Mouse (Mus musculus) thymus, postnatal 25 days (tissue): ENCODE measurements at regions not wholly inside any gene's neighbourhood (a gene's known extent, or its start where the extent isn't known, plus 50 kb on each side); places are given as distances from the start of the nearest gene placed in this dataset.
"Not testable (repeated sequence)": the region's sequence is repeated elsewhere in the genome, so short reads cannot be mapped to it uniquely, and the experiment has no call there.

Source experiments
- DNase-seq: peaks from one replicate; pipeline ENCODE4 v3.0.0; 2022

DNA sequence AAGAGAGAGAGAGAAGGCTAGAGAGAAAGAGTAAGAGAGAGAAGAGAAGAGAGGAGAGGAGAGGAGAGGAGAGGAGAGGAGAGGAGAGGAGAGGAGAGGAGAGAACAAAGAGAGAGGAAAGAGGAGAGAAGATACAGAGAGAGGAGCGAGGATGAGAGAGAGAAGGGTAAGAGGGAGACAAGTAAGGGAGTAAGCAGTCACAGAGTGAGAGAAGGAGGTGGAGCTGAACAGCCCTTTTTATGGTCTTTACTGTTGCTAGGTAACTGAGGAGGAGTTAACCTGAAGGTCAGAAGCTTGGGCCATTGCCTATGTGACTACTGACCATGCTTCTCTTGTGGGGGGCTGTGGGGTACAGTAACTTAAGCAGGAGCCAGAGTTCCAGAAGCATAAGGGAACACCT, 430.2 kb downstream of the 1190002N15Rik start:
- not testable (repeated sequence) for DNase-seq

DNA sequence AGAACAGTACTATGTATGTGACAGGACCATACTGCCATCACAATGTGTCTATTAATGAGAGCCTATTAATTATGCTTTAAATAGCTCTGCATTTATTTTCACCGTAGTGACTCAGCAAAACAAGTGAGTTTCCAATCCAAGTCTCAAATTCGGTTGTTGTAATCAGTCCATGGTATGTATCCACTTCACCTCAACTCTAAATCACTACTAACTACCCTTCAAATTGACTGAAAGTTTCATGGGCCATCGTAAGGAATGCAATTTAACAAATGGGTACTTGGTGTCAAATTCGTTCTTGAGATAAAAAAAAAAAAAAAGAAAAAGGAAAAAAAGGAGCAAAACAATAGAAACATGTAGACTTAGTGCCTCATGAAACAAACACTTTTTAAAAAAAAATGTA, 433.2 kb downstream of the 1190002N15Rik start:
- no peak for DNase-seq

DNA sequence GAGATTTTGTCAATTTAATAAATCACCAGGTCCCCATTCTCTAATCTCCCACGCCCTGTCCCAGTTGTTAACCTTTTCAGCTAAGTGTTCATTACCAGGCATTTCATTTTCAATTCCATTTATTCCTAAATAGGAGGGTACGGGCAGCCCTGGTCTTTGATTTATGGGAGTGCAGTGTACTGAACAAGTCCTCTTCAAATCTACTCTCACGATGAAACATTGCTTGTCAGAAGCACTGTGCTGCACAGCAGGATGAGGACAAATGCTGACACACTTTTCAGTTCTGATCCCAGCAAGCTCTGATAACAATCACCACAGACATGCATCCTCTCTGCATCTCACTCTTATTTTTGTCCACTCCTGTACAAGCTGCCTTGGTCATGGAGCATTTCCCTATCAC, 435.9 kb downstream of the 1190002N15Rik start:
- DNase-seq: no peak

DNA sequence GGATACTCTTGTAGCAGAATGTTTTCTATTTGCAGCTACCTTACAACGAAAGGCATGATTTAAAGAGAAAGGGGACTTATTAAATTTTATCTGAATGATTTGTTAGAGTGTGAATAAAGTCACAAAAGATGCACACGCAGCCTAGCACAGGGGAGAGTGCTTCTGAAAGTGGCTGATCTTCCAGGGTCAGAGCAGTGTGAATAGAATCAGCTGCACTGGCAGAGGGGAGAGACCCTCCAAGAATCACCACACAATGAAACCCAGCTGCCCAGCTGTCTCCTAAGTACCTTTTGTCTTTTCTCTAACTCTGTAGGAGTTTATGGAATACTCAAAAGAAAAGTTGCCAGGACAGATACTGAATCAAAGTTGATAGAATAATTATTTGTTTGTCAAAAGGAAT, 443.1 kb downstream of the 1190002N15Rik start:
- no peak for DNase-seq

DNA sequence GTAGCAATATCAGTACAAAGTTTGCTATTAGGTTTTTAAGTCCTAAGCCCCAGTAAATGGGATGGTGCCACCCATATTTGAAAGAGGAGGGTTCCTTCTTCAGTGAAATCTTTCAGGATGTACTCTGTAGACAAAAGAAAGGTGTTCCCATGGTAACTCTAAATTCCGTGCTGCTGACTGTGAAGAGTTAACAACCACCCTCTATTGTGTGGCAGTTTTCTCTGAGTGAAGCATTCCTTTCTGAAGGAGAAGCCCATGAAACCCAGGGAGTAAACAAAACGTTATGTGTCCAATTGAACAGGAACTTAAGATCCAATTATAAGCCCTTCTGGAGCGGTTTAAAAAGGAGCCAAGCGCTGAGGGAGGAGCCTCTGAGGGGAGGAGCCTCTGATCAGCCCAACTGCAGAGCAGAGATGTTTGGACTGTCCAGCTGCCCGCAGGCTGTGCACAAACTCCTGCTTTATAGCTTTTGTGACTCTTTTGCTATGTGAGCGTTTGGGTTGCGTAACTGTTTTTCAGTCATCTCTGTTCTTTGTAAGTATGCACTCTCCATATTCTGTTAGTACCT, 446.1 kb downstream of the 1190002N15Rik start:
- DNase-seq: no peak

DNA sequence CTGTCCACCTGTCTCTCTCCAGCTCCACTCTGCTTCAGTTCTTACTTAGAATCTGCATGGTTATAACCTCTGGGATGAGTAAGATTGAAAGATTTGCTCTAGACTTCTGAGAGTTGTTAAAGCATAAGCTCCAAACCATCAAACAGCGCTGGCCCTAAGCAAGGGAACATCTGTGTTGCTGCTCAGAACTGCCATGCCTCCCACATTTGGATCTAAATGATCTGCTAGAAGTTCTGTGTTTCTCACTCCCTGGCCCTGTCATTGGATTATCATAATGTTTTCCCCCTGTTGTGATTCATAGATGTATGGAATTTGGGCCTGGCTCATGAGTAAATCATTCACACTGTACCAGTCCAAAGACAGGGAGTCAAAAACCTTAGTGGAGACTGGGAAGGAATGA, 448.1 kb downstream of the 1190002N15Rik start:
- DNase-seq: no peak

DNA sequence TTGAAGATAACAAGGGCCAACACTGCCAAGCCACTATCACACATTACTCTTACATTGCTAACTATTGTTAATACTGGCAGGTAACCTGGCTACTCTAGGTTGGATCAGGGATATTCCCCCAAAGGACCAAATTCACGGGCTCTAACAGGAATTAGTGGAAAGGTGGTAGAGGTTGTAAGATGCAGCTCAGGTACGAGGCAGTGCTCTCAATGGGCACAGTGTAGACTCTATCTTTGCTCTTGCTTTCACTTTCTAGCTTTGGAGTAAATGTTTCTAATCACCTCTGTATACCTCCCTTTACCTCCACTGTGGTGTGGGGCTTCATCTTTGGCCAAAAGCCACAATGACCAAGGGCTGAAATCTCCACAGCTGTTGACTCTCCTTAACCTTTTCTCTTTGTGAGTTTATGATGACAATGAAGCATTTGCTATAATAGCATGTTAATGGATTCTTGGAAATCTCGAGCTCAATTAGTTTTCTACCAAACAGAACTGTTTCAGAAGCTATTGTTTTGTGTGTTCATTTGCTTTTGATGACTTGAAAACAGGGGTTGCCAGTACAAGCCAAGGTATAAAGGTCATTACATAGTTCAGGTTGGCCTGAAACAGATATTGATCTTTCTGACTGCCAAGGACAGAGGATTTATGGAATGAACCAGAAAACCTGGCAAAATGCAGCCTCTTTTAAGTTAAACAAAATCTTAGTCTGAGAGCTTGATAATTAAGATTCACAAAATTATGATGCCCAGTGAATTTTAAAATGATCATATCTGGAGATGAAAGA, 454.1 kb downstream of the 1190002N15Rik start:
- no peak for DNase-seq

DNA sequence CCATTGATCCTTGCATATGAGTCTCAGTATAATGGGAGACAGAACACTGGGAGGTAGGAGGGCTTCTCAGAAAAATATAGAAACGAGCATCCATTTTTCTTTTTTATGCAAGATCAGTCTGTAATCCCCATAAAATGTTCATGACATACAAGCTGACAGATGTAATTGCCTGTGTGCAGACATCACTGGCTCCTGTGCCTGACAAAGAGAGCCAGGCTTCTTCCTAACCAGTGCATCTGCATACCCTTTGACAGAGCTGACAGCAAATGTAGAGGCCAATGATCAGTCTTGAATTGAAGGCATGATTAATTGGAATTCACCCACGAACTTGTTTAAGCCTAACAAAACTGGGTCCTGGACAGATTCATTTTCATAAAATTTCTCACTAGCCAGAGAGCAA, 463.0 kb downstream of the 1190002N15Rik start:
- DNase-seq: no peak

DNA sequence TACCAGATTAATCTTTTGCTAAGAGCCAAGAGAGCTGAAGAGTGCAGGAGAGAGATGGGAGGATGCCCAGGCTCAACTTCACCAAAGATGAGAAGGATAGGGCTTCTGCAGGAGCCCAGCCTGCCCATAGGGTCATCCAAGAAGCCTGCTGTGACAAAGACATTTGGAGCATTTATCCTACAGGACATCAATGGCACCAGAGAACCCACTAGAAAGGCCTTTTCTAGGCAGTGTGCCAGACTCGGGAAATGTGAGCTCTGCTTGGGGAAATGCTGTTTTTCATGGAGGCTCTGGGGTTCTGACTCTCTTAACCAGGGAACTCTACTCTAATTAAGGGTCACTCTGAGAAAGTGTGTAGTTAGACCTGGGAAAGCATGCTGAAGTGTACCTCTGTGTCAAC, 470.8 kb downstream of the 1190002N15Rik start:
- DNase-seq: no peak

DNA sequence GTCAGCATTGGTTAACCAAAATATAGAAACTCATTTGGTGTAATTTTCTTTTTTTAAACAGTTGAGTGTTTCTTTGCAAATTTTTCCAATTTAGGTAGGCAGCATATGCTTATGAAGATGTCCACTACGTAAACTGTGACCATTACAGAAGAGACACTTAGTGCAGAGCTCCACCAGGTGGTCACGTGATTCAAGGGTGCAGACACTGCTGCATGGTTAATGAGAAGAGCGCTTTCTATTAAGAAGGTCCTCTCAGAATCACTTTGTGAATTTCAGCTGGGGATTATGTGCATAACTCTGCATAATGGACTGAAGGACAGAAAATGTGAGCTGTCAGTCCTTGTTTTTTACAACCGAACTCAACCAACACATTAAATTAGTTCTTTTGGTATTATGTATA, 484.7 kb downstream of the 1190002N15Rik start:
- no peak for DNase-seq

DNA sequence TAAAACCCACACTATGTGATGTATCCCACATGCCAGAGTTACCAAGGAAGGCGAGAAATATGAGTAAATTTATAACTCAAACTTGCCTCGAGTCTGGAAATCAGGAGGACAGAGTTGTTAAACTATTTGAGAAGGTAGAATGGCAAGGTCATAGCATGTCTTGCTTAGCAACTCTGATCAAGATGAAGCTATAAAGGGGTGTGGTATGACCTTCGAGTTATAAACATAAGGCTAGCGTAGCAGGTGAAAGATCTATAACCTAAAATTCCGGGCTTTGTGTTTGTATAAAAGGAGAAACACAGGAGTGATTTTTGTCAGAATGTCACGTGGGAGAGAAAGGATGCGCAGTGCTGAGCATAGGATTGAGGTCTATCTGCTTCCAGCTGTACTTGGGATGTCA, 490.0 kb downstream of the 1190002N15Rik start:
- no peak for DNase-seq

DNA sequence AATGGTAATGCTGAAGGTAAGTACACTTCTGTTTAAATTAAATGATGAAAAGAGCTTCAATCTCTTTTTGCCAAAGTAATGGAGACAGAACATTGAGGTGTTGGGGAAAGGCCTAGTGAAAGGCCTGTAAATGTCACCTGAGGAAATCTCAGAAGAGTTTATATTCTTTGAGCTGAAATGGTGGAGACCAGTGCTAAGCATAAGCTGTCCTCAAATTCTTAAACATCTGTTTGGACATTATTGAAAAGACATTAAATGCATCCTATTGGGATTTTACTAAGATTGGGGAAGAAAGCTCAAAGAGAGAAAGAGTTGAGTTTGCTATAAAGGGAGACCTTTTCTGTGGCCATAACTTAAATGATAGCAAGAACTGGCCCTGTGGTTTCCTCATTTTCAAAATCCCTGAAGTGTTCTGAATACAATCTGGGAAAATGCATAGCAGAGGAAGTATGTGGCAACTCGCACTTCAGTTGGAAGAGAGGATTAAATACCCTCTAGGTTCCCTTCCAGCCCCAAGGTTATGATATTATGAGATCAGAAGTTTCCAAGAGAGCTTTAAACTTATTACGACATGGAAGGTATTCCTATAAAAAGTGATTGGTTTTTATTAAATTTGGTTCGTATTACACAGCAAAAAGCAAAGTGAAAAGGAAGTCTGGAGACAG, 492.3 kb downstream of the 1190002N15Rik start:
- no peak for DNase-seq

DNA sequence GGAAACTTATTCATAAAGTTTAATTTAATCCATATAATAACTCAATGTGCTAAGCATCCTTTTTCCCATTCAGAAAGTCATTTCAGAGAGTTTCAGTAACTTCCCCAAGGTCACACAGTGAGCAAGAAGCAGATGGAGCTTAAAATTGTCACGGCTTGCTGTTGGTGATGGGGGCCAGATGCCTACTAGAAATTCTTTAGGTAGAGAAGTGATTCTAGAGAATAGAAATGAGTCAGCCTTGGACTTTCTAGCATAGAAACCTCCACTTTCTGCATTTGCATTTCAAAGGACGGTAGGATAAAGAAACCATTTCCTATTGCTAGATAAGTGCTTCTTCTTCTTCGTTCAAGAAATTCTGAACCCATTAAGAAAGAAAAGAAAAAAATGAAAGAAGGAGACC, 514.1 kb downstream of the 1190002N15Rik start:
- DNase-seq: no peak

DNA sequence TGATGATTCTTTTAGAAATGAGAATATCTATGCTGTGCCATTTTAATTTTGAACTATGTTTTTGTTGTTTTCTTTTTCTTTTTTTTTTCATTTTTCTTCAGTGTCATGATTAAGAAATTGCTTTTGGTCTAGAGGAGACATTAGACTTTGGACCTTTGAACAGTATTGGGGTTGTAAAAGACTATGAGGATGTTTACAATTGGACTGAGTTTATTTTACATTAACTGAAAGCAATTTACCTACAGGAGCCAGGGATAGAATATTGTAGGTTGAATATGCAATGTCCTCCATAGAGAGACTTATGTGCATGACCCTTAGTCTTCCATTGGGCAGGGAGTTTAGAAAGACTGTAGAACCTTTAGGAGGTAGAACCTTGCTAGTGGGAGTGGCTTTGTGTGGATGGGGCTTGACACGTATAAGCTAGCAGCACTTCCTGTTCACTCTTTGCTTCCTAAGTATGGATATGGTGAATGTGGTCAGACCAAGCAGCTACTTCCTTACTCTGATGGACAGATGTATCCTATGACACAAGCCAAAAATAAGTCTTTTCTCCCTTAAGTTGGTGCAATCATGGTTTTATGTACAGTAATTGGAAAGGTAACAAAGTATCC, 516.5 kb downstream of the 1190002N15Rik start:
- no peak for DNase-seq

DNA sequence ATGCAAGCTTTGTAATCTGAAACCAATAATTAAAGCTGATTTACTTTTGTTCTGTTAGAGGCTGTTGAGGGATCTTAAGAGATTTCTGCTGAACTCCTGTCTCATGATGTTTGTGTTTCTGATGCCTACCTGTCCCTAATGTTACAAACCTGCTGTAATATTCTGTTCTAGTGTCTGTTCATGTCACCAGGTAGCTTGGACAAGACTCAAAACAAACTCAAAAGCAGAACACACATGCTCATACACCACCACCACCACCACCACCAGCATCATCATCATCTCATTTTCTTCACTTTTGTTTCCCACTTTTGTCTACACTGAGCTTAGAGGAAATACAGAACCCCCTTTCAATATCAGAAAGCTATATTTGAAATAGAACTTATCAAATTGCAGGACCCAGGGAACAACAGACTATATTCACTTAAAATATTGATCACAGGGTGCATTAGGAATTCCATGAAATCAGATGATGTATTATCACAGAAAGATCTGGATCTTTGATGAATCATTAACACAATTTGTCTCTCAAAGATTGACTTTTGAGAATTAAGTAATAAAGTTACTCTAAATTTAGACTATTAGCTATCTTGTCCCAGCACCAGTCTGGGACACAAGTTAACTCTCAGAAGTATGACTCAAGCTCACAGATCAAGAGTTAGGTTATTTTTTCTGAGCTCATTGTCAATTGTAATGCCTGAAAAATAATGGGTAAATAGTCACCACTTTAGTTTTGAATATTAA, 521.0 kb downstream of the 1190002N15Rik start:
- DNase-seq: no peak

DNA sequence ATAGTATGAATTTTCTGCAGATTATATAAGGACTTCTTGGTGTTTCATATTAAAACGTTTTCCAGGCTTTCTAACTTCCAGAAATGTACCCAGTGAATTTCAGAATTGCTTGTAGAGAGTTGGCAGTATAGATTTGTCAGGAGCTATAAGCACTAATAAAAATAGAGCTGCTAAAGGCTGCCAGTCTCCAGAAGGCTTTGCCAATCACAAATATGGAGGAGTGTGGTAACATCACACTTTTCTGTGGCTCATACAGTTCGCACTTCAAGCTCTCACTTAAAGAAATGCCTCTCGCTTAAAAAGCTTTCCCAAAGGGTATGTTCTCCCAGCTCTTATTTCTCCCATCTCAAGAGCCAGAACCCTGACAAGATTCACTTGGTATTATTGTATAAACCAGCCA, 545.7 kb downstream of the 1190002N15Rik start:
- no peak for DNase-seq

DNA sequence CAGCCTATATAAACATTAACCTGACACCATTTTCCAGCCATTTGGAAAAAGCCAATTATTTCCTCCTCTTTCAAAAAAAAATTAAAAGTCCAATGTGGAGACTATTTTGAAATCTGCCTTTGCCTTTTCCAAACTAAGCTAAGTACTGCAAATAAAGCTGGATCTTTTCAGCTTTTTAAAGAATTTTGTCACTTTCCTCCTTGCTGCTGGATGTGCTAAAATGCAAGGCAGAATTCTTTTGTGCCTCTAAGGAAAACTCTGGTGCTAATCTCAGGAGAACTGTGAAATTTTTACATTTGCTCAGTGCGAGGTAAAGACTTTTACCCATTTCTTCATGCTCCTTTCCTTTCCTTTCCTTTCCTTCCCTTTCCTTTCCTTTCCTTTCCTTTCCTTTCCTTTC, 546.7 kb downstream of the 1190002N15Rik start:
- DNase-seq: no peak

DNA sequence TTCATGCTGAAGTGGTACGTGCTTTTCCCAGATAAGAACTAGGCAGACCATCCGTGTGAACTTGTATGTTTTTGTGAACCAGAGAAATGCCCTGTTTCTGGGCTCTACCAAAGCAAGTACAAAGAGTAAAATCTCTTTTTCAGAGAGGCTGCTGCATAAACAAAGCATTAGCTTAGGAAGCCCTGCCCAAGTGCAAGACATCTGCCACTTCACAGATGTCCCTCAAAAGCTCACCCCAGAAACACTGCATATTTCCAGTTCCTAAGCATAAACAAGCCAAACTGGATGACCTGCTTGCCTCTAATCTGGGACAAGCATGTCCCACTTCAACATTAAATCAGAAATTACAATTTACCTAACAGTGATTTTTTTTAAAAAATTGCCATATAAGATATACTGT, 556.7 kb downstream of the 1190002N15Rik start:
- DNase-seq: no peak

DNA sequence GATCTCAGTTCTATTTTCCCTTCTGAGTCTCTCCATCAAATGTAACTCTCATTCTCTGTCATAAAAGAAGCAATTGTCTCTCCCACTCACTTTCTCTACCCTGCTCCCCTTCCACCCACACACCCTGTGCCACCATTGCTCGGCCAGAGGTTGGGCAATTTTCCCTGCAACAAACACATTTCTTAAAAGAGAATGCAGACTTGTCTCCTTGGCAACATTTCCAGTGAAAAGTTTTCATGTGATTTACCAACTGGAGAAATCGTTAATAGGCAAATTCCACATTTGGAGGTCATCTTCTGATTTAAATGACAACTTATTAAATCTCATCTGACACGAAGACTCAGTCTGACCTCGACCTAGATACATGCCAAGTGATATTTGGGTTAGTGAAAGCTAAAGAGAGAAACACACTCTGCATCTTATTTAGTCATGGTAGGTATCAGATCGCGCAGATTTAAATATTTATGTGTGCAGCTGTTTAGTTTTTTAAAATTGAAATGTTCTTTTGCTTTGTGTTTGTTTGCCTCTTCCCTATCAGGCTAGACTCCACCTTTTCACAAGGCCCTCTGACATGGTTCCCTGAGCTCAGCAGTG, 568.1 kb downstream of the 1190002N15Rik start:
- DNase-seq: no peak

DNA sequence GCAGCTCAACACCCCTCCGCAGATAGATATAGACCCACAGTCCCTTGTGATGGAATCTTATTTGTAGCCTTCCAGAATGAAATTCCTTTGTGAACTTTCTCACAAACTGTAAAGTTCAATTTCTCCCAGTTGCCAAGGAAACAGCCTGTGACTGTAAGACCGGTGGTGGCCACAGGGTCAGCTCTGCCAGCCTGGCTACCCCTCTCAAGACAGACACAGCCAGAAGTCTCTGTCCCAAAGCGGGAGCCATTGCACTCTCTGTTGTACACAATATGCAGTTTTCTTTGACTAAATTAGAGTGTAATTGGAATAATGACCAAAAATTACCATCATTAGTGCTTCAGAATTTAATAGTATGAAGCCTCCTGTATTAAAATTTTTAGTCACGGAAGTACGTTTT, 568.8 kb downstream of the 1190002N15Rik start:
- no peak for DNase-seq

DNA sequence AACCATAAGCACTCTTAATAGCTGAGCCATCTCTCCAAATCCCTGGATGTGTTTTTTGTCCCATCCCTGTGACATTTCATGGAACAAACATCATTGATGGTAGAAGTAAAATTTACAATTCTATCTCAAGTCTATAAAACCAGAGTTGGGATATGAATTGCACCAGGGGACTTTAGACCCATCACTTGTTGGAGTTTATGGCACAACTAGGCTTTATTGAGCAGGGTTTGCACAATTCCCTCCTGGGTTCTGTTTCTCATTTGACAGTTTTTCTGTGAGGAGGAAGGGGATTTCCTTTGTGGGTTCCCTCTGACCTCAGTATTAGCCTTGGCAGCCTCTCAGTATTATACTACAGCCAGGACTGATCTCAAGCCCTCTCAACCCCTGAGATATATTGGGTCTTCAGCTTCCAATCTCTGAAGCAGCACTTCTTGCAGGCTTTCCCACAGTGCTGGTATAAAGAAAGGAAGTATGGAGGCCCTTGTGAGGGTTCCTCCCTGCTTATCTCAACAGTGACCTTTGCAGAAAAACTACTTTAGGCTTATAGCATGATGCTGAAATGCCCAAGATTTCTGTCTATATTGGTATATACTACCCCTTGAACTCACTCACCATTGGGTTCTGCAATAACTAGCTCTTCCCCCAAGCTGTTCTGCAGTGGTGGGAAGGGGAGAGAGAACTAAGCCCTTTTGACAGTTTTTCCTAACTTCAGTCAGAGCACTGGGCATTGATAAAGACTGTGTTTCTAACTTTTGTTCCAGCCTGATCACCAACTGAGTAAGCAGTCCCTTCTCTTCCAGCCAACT, 582.4 kb downstream of the 1190002N15Rik start:
- no peak for DNase-seq

DNA sequence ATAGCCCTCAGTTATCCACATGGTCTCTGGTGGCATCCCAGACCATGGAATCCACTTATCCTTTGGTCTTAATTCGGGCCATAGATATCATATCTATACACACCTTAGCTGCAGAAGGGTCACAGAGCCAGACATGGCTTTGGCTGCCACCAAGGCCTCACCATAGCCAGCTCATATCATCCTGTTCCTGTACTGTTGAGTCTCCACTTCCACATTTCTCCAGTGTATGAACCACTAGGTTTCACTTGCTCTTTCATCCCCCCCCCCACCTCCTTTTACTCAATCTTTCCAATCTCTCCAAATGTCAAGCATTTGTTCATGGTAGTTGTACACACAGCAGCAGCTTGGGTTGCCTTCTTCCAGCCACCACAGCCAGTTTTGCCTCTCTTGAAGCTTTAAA, 589.2 kb downstream of the 1190002N15Rik start:
- DNase-seq: no peak
